Mouse (Mus musculus) testis, adult 2 months (tissue): Measurements from ENCODE around the gene Ppm1a. TPM values are rescaled to one million over a fixed set of nuclear protein-coding genes. Genes with fewer than 3 reads are reported as not detected.
A peak's percentile ranks its signal among the peaks of the same experiment; 100 is the strongest.

Source experiments
- H3K27ac ChIP-seq: fragments of 200-500 bp; 2 replicates; pipeline ENCODE4 v1.5.1; 2012; ENCODE audit warnings: low read depth, low read length; ENCODE audit not compliant: control insufficient read depth, insufficient read depth
- H3K27me3 ChIP-seq: fragments of 200-500 bp; 2 replicates; pipeline ENCODE4 v1.6.1; 2012; ENCODE audit warnings: mild to moderate bottlenecking, low read length, moderate library complexity; ENCODE audit not compliant: control insufficient read depth, insufficient read depth
- H3K36me3 ChIP-seq: fragments of 200-500 bp; 2 replicates; pipeline ENCODE4 v1.6.1; 2012; ENCODE audit warnings: mild to moderate bottlenecking, low read length; ENCODE audit not compliant: control insufficient read depth, insufficient read depth
- H3K4me1 ChIP-seq: fragments of 200-500 bp; 2 replicates; pipeline ENCODE4 v1.6.1; 2012; ENCODE audit warnings: low read length; ENCODE audit not compliant: control insufficient read depth, insufficient read depth
- H3K4me3 ChIP-seq: fragments of 200-500 bp; 2 replicates; pipeline ENCODE4 v1.5.1; 2012; ENCODE audit warnings: low read depth, mild to moderate bottlenecking, low read length, moderate library complexity, mixed read lengths; ENCODE audit not compliant: control insufficient read depth
- CTCF ChIP-seq: fragments of 200-500 bp; IDR thresholded peaks from 2 replicates; pipeline ENCODE4 v1.5.1; 2012; ENCODE audit warnings: low read depth, mild to moderate bottlenecking, inconsistent platforms, low read length, moderate library complexity; ENCODE audit not compliant: control insufficient read depth, insufficient read depth, insufficient replicate concordance
- POLR2A ChIP-seq: fragments of 200-500 bp; IDR thresholded peaks from 2 replicates; pipeline ENCODE4 v1.6.1; 2012; ENCODE audit warnings: low read depth, mild to moderate bottlenecking, inconsistent platforms, low read length, moderate library complexity; ENCODE audit not compliant: control insufficient read depth
- polyA plus RNA-seq: library from polyadenylated mRNA; depleted of rRNA; stranded (reverse); fragments of >200 nt; gene quantifications from 2 replicates; pipeline ENCODE4 v1.2.3, GENCODE M21; 2012

Gene Ppm1a
- polyA plus RNA-seq, 1 experiment = 252 TPM

- H3K27me3 ChIP-seq = no peaks in the 10 kb centered on the region
- TF ChIP-seq POLR2A (no peak), CTCF (no peak)
Measured at GRCm38 (mm10) chr12:72825656-72826055, 68.4 kb downstream of the Ppm1a start.

DNA sequence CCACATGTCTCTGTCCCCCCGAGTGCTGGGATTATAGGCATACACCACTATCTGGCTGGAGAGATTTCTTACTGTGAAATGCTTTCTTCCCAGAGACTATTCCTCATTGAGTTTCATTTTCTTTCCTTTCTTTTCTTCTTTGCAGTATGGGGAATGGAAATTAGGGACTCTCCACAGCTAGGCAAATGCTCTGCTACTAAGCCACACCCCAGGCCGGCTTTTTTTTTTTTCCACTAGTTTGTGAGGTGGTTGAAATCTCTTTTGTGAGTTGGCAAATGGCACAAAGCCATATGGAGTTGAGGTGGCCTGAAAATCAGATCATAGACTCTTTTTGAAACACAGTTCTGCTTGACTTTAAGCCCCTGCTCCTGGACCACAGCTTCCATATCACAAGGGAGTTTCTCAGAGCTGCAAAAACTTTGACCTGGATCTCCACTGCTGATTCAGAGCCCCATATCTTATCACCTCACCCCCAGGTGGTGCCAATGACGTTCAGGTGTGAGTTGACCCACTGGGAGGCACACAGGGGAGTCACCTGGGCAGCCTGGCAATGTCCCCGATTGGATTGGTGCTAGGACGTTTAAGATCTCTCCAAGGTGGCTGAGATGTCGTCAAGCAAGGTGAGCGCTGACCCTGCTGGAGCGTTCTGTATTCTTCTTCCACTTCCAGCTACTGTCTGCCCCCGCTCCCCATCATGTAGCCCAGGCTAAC is 71.7 kb downstream of the Ppm1a start:
- Histone ChIP-seq H3K27me3 (no peaks in the 10 kb centered on the region), H3K4me3 (no peak overlapping the region), H3K27ac (no peak overlapping the region), H3K4me1 (peaks cover 2% of the 10 kb centered on the region; the same call in 1 of the 2 replicates), H3K36me3 (no peaks in the 10 kb centered on the region)
- no peak for TF ChIP-seq POLR2A
- TF ChIP-seq CTCF = no peak

More at GRCm38 (mm10) chr12:72825656-72826055, 68.4 kb downstream of the Ppm1a start:
- no peak overlapping the region for H3K4me3 ChIP-seq
- no peaks in the 10 kb centered on the region for H3K36me3 ChIP-seq
- no peaks in the 10 kb centered on the region for H3K4me1 ChIP-seq
- no peak overlapping the region for H3K27ac ChIP-seq

GRCm38 (mm10) chr12:72829777-72830176 is 72.5 kb downstream of the Ppm1a start:
- TF ChIP-seq CTCF = no peak
- TF ChIP-seq POLR2A = no peak
- Histone ChIP-seq H3K4me1 (peaks cover 2% of the 10 kb centered on the region; the same call in 1 of the 2 replicates), H3K36me3 (no peaks in the 10 kb centered on the region), H3K27ac (no peak overlapping the region), H3K4me3 (no peak overlapping the region), H3K27me3 (no peaks in the 10 kb centered on the region)

DNA sequence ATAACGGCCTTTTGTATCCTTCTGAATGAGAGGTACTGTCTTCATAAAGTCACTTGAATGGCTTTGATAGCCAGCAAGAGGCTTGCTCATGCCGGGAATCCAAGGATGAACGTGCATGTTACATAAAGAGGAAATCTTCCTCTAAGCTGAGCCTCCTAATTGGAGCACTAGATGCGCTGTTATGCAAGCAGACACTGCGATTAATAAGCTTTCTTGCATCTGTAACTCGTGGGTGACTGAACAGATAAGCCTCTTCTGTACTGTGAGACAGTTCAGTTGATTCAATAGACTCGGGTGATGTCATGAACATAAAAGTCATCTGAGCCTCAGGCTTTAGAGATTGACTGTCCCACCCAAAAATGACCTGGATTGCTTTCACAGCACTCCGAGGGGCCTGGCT is 73.1 kb downstream of the Ppm1a start:
- no peaks in the 10 kb centered on the region for H3K36me3 ChIP-seq
- H3K27me3 ChIP-seq = no peaks in the 10 kb centered on the region
- TF ChIP-seq POLR2A (no peak), CTCF (no peak)
- no peak overlapping the region for H3K27ac ChIP-seq
- no peak overlapping the region for H3K4me3 ChIP-seq
- peaks cover 2% of the 10 kb centered on the region; the same call in 1 of the 2 replicates for H3K4me1 ChIP-seq

DNA sequence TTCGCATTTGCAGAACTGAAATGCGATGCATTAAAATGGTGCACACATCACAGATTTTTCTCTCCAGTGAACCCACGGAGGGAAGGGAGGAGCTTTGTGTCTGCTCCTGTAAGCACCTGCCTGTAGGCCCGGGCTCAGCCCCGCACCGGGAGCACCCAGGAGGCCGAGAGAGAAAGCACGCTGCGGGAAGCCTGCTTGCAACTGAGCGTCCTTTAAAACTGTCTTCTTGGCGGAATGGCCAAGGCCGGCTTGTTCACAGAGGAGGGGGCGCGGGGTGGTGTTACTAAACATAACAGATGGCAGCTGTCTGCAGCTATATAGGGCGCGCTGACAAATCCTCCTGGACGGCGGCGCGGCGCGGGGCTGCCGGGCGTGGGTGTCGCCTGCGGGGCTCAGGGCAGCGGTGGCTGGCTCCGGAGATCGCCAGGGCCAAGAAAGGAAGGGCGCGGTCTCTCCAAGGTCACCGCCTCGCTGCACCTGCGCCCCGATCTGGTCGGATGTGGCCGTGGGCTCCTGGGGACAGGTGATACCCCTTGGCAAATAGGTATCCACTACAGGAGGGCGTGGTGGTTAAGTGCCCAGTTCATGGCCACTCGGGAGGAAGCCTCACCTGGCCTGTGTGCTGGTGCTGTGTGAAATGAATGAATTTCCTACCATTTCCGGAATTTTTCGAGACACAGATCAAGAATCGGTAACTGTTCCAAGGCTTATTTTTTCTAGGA is 74.6 kb downstream of the Ppm1a start:
- no peaks in the 10 kb centered on the region for H3K27me3 ChIP-seq
- peak overlapping the region; percentile 58 for H3K4me3 ChIP-seq
- H3K27ac ChIP-seq = no peak overlapping the region
- peaks cover 2% of the 10 kb centered on the region; the same call in 1 of the 2 replicates for H3K4me1 ChIP-seq
- no peaks in the 10 kb centered on the region for H3K36me3 ChIP-seq
- no peak for TF ChIP-seq CTCF
- no peak for TF ChIP-seq POLR2A

- peaks cover 2% of the 10 kb centered on the region; the same call in 1 of the 2 replicates for H3K4me1 ChIP-seq
- H3K27ac ChIP-seq = no peak overlapping the region
- TF ChIP-seq CTCF (peak; percentile 82; the same call in 1 of the 2 replicates), POLR2A (no peak)
- H3K4me3 ChIP-seq = no peak overlapping the region
- no peaks in the 10 kb centered on the region for H3K27me3 ChIP-seq
- no peaks in the 10 kb centered on the region for H3K36me3 ChIP-seq
Measured at GRCm38 (mm10) chr12:72834773-72835517, 77.7 kb downstream of the Ppm1a start.
